Mouse (Mus musculus) embryonic facial prominence, embryonic 11.5 days (tissue): ENCODE results near the gene Mrps5. TPM values are rescaled to one million over a fixed set of nuclear protein-coding genes. Genes with fewer than 3 reads are reported as not detected.
A peak's percentile ranks its signal among the peaks of the same experiment; 100 is the strongest.

Experiments used
- ATAC-seq: fragments of 200-750 bp; cut with Nextera tagmentation; replicated peaks from 2 replicates; pipeline ENCODE4 v1.8.0; 2017; ENCODE audit warnings: low read depth; ENCODE audit not compliant: insufficient number of reproducible peaks, low FRiP score, low TSS enrichment
- DNase-seq: peaks from one replicate; pipeline ENCODE4 v3.0.0-alpha.2; 2015; ENCODE audit warnings: low spot score
- H3K27ac ChIP-seq: fragments of 300-500 bp; sonication (generic); replicated peaks from 2 replicates; pipeline ENCODE4 v1.5.1; 2014; ENCODE audit warnings: mild to moderate bottlenecking, low read depth, low read length, control low read depth
- H3K27me3 ChIP-seq: fragments of 300-500 bp; sonication (generic); 2 replicates; pipeline ENCODE4 v1.6.1; 2014; ENCODE audit warnings: mild to moderate bottlenecking, low read length, moderate library complexity, mixed read lengths; ENCODE audit not compliant: control insufficient read depth, insufficient read depth
- H3K36me3 ChIP-seq: fragments of 300-500 bp; sonication (generic); replicated peaks from 2 replicates; pipeline ENCODE4 v1.6.1; 2014; ENCODE audit warnings: low read depth, mild to moderate bottlenecking, low read length, moderate library complexity, mixed read lengths; ENCODE audit not compliant: control insufficient read depth, insufficient read depth
- H3K4me1 ChIP-seq: fragments of 300-500 bp; sonication (generic); 2 replicates; pipeline ENCODE4 v1.6.1; 2014; ENCODE audit warnings: low read length, mixed read lengths; ENCODE audit not compliant: control insufficient read depth, insufficient read depth
- H3K4me2 ChIP-seq: fragments of 300-500 bp; sonication (generic); 2 replicates; pipeline ENCODE4 v1.6.1; 2014; ENCODE audit warnings: low read depth, mild to moderate bottlenecking, control low read depth, low read length, moderate library complexity
- H3K4me3 ChIP-seq: fragments of 300-500 bp; sonication (generic); 2 replicates; pipeline ENCODE4 v1.5.1; 2014; ENCODE audit warnings: low read depth, low read length, control low read depth
- H3K9ac ChIP-seq: fragments of 300-500 bp; sonication (generic); replicated peaks from 2 replicates; pipeline ENCODE4 v1.6.1; 2014; ENCODE audit warnings: mild to moderate bottlenecking, control low read depth, low read length
- H3K9me3 ChIP-seq: fragments of 300-500 bp; sonication (generic); replicated peaks from 2 replicates; pipeline ENCODE4 v1.6.1; 2016; ENCODE audit warnings: mild to moderate bottlenecking, low read length, inconsistent platforms, mixed read lengths; ENCODE audit not compliant: control insufficient read depth
- WGBS: fragments of 180-500 bp; shearing (Covaris S2); extraction: QIAGEN DNeasy Blood & Tissue Kit; methylation state at CpG from one replicate; pipeline ENCODE4 v1.1.7; 2014; 5-methylcytosine and 5-hydroxymethylcytosine counted together
- polyA plus RNA-seq: library from polyadenylated mRNA; unstranded; fragments of >200 nt; fragmentation: Nextera tagmentation; extraction: Ambion mirVana; gene quantifications from 2 replicates; pipeline ENCODE4 v1.2.1, GENCODE M21; 2014

Gene Mrps5
- polyA plus RNA-seq, 1 experiment from 2014 or later = 152 TPM

GRCm38 (mm10) chr2:127656086-127656720, 69.2 kb downstream of the Mrps5 start, which contains the start of gene Mal:
Gene Mal (minus strand): TSS chr2:127656695.
- Histone ChIP-seq H3K4me2 (peak within 1 kb of the TSS; percentile 77), H3K27me3 (peaks cover 41% of the 10 kb centered on the region), H3K4me1 (peaks cover 7% of the 10 kb centered on the region), H3K9me3 (no peaks in the 10 kb centered on the region), H3K27ac (no peak within 1 kb of the TSS), H3K9ac (peak within 1 kb of the TSS; percentile 41), H3K4me3 (peak within 1 kb of the TSS; percentile 36), H3K36me3 (no peaks in the 10 kb centered on the region)
- no peak for ATAC-seq
- peak; percentile 9 for DNase-seq
- 1% methylated on average over 42 of the region's 43 CpGs for WGBS

Other genes starting within 250 kb of the Mrps5 start
- gene Astl, start 248.6 kb upstream of the Mrps5 start, polyA plus RNA-seq = 0.10 and 0.11 TPM in 2 replicates
- 1.9 TPM in 2 replicates for gene Adra2b, start 224.0 kb upstream of the Mrps5 start, polyA plus RNA-seq
- 0.31 TPM in 1 of 2 replicates, not detected in the other for gene Gpat2, start 162.0 kb upstream of the Mrps5 start, polyA plus RNA-seq
- gene Fahd2a, start 142.7 kb upstream of the Mrps5 start, polyA plus RNA-seq = 24.0 and 24.8 TPM in 2 replicates
- 2.8 and 3.0 TPM in 2 replicates for gene Kcnip3, start 65.1 kb upstream of the Mrps5 start, polyA plus RNA-seq
- gene Prom2, start 45.8 kb upstream of the Mrps5 start, polyA plus RNA-seq = 1.6 and 1.9 TPM in 2 replicates
- gene Zfp661, start 128 bp upstream of the Mrps5 start, polyA plus RNA-seq = 7.5 and 8.3 TPM in 2 replicates
- 0.13 and 0.41 TPM in 2 replicates for gene Mal, start 69.5 kb downstream of the Mrps5 start, polyA plus RNA-seq
- gene Mall, start 142.7 kb downstream of the Mrps5 start, polyA plus RNA-seq = 1.1 and 1.4 TPM in 2 replicates
- 34.2 and 36.8 TPM in 2 replicates for gene Nphp1, start 201.7 kb downstream of the Mrps5 start, polyA plus RNA-seq
- 23.0 and 24.0 TPM in 2 replicates for gene Mtln, start 205.3 kb downstream of the Mrps5 start, polyA plus RNA-seq
- 31.1 and 37.9 TPM in 2 replicates for gene Bub1, start 244.6 kb downstream of the Mrps5 start, polyA plus RNA-seq